Mouse (Mus musculus): ENCODE measurements around the gene Tnfsf15. TPM values are rescaled to one million over a fixed set of nuclear protein-coding genes. Genes with fewer than 3 reads are reported as not detected.

Gene Tnfsf15
- polyA plus RNA-seq (2015; fragmentation: Nextera tagmentation; extraction: Ambion mirVana) = 0.05 TPM in 2 replicates

DNA sequence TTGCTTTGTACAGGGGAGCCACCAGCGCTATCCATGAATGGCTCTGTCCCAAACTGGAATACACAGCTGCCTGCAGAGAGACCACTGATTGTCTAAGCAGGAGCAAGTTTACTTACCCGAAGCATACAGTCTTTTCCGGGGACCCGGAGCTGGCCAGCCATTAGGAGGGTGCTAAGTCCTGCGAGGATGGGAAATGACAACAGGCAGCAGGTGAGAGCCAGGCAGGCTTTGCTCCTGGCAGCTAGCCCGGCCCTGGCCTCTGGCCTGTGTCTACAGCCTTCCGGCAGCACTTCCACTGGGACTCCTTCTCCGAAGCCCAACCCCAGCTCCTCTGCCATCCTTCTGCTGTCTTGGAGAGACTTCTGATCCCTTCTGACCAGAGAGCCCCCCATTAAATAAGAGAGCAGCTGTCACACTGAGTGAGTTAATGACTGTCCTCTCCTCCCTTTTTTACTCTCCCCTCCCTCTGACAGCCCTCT lies at the start of gene Tnfsf15:
TSS of gene Tnfsf15 (minus strand) at position 421 of the 479 bp plus-strand sequence.
- Histone ChIP-seq H3K9ac (ENCODE audit: low read length) (no peak within 1 kb of the TSS), H3K27me3 (ENCODE audit: control insufficient read depth, insufficient read depth, low read length) (peaks cover 12% of the 10 kb centered on the region), H3K36me3 (ENCODE audit: control insufficient read depth, insufficient read depth) (no peaks in the 10 kb centered on the region), H3K27ac (ENCODE audit: low read length) (peak within 1 kb of the TSS; percentile 14; the same call in 1 of the 2 replicates), H3K4me1 (ENCODE audit: control insufficient read depth, insufficient read depth, low read length) (peaks cover 8% of the 10 kb centered on the region), H3K9me3 (replicated peaks; ENCODE audit: control insufficient read depth, low read length) (no peaks in the 10 kb centered on the region), H3K4me3 (ENCODE audit: low read length) (no peak within 1 kb of the TSS; the same call in 1 of the 2 replicates), H3K4me2 (ENCODE audit: low read depth, low read length) (peak within 1 kb of the TSS; percentile 42)
- 21% methylated on average over 8 of the region's 8 CpGs for WGBS
- peak; percentile 70 for ATAC-seq (replicated peaks; ENCODE audit: extremely low read depth, insufficient read depth, low FRiP score)

DNA sequence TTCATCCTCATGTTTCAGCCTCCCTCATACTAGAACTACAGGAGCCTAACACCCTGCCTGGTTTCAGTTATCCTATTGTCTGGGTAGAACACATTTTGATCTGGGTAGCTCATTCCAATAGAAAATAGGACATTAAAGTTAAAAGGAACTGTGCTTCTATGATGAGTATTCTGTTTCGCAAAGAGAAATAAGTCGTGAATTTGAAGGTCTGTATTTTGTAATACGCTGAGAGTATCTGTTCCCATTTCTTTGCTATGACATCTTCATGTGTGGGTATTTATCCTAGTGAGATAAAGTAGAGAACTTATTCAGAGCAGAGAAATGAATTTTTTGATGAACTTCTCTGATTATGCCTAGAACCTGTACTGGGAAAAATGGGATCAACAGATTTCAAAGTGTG lies 47.4 kb upstream of the Tnfsf15 start:
- Histone ChIP-seq H3K4me3 (ENCODE audit: low read length) (no peak overlapping the region), H3K4me1 (ENCODE audit: control insufficient read depth, insufficient read depth, low read length) (no peaks in the 10 kb centered on the region), H3K9ac (ENCODE audit: low read length) (no peak overlapping the region), H3K27ac (ENCODE audit: low read length) (no peak overlapping the region), H3K36me3 (ENCODE audit: control insufficient read depth, insufficient read depth) (no peaks in the 10 kb centered on the region), H3K4me2 (ENCODE audit: low read depth, low read length) (no peak overlapping the region), H3K9me3 (replicated peaks; ENCODE audit: control insufficient read depth, low read length) (no peaks in the 10 kb centered on the region), H3K27me3 (ENCODE audit: control insufficient read depth, insufficient read depth, low read length) (no peaks in the 10 kb centered on the region)
- ATAC-seq (replicated peaks; ENCODE audit: extremely low read depth, insufficient read depth, low FRiP score) = no peak
- WGBS = 89% methylated on average over 3 of the region's 3 CpGs

DNA sequence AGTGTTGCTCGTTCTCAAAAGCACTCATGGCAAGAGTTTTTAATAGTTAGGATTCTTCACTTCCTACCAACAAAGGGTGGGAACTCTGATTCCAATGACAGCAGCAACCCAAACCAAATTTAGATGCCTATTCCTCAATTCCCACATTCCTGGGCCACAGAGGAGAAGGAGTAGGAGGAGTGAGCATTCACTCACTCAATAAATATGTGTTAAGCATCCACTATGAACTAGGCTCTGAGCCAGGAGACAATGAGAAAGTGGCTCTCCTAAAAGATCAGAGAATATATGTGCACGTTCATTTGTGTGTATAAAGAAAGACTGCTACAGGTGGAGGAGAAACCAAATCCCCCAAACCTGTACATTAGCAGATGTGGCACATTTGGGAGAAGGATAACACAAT lies 40.6 kb upstream of the Tnfsf15 start:
- 34% methylated on average over 2 of the region's 2 CpGs for WGBS
- ATAC-seq (replicated peaks; ENCODE audit: extremely low read depth, insufficient read depth, low FRiP score) = no peak
- no peak overlapping the region for H3K4me2 ChIP-seq (ENCODE audit: low read depth, low read length)
- H3K4me3 ChIP-seq (ENCODE audit: low read length) = no peak overlapping the region
- H3K27me3 ChIP-seq (ENCODE audit: control insufficient read depth, insufficient read depth, low read length) = no peaks in the 10 kb centered on the region
- no peaks in the 10 kb centered on the region for H3K9me3 ChIP-seq (replicated peaks; ENCODE audit: control insufficient read depth, low read length)
- H3K9ac ChIP-seq (ENCODE audit: low read length) = no peak overlapping the region
- no peak overlapping the region for H3K27ac ChIP-seq (ENCODE audit: low read length)
- no peaks in the 10 kb centered on the region for H3K36me3 ChIP-seq (ENCODE audit: control insufficient read depth, insufficient read depth)
- no peaks in the 10 kb centered on the region for H3K4me1 ChIP-seq (ENCODE audit: control insufficient read depth, insufficient read depth, low read length)

DNA sequence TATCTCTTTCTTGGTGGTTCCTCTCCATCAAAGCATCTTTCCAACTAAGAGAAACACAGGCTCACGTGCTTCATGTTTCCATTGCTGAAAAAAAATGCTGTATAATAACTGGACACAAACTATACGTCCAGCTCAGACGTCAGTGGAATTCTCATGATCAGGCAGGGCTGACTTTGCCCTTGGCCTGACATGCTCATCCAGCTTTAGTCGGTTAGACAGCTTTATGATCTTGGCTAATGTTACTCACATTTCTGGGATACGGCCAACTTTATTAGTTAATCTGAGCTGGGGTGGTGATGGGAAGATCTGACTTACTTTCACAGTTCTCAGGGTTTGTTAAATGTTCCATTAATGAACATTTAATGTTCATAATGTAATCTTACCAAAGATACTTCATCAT lies 38.9 kb upstream of the Tnfsf15 start:
- no peak for ATAC-seq (replicated peaks; ENCODE audit: extremely low read depth, insufficient read depth, low FRiP score)
- Histone ChIP-seq H3K27me3 (ENCODE audit: control insufficient read depth, insufficient read depth, low read length) (no peaks in the 10 kb centered on the region), H3K4me1 (ENCODE audit: control insufficient read depth, insufficient read depth, low read length) (no peaks in the 10 kb centered on the region), H3K4me3 (ENCODE audit: low read length) (no peak overlapping the region), H3K4me2 (ENCODE audit: low read depth, low read length) (no peak overlapping the region), H3K9ac (ENCODE audit: low read length) (no peak overlapping the region), H3K36me3 (ENCODE audit: control insufficient read depth, insufficient read depth) (no peaks in the 10 kb centered on the region), H3K9me3 (replicated peaks; ENCODE audit: control insufficient read depth, low read length) (no peaks in the 10 kb centered on the region), H3K27ac (ENCODE audit: low read length) (no peak overlapping the region)
- WGBS = 71% methylated on average over 5 of the region's 5 CpGs

DNA sequence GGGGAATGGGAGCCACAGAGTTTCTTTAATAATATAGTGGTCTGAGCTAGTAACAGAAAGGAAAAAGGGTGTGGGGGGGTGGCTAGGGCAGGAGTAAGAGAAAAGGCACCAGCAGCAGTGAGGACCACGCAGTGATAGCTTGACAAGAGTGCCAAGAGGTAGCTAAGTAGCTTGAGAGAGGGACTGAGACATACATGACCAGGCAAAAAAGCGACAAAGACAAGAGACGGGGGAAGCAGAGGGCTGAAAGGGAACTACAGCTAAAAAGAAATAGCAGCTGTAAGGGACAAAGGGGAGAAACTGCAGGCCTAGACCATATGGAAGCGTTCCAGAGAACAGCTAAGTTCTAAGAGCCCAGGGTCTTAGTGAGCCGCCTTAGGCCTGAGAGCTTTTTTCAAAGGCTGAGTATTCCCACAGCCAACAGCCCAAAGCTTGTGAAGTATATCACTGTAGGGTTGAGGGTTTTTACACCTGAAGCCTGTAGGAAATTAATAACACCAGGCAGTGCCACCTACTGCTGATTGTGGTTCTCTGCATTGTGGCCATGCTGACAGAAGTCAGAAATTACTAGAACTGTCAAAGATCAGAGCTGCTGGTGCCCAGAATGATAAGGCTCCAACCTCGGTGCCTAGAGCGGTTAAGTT lies 38.2 kb upstream of the Tnfsf15 start:
- H3K9ac ChIP-seq (ENCODE audit: low read length) = no peak overlapping the region
- H3K4me3 ChIP-seq (ENCODE audit: low read length) = no peak overlapping the region
- 71% methylated on average over 7 of the region's 7 CpGs for WGBS
- H3K4me1 ChIP-seq (ENCODE audit: control insufficient read depth, insufficient read depth, low read length) = no peaks in the 10 kb centered on the region
- H3K27me3 ChIP-seq (ENCODE audit: control insufficient read depth, insufficient read depth, low read length) = no peaks in the 10 kb centered on the region
- H3K9me3 ChIP-seq (replicated peaks; ENCODE audit: control insufficient read depth, low read length) = no peaks in the 10 kb centered on the region
- no peak for ATAC-seq (replicated peaks; ENCODE audit: extremely low read depth, insufficient read depth, low FRiP score)
- H3K27ac ChIP-seq (ENCODE audit: low read length) = no peak overlapping the region
- H3K4me2 ChIP-seq (ENCODE audit: low read depth, low read length) = no peak overlapping the region
- H3K36me3 ChIP-seq (ENCODE audit: control insufficient read depth, insufficient read depth) = no peaks in the 10 kb centered on the region

DNA sequence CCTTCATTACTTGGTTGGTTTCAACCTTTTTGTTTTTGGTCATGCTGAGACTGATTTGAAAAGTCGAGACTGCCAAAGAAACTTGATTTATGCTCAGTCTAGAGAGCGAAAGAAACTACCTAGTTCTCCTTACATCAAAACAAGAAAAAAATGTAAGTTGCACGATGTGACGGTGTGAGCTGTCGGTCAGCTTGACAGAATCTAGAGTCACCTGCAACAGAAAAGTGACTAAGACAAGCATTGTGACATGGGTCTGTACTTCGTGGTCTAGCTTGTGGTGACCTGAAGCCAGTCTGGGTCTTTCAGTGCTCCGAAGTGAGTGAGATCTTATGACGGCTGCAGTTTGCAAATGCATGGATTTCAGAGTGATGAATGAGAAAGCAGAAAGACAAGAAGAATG lies 32.3 kb upstream of the Tnfsf15 start:
- no peak overlapping the region for H3K9ac ChIP-seq (ENCODE audit: low read length)
- 73% methylated on average over 8 of the region's 8 CpGs for WGBS
- H3K27ac ChIP-seq (ENCODE audit: low read length) = no peak overlapping the region
- no peak overlapping the region for H3K4me2 ChIP-seq (ENCODE audit: low read depth, low read length)
- no peaks in the 10 kb centered on the region for H3K36me3 ChIP-seq (ENCODE audit: control insufficient read depth, insufficient read depth)
- no peaks in the 10 kb centered on the region for H3K4me1 ChIP-seq (ENCODE audit: control insufficient read depth, insufficient read depth, low read length)
- no peaks in the 10 kb centered on the region; the same call in 1 of the 2 replicates for H3K27me3 ChIP-seq (ENCODE audit: control insufficient read depth, insufficient read depth, low read length)
- ATAC-seq (replicated peaks; ENCODE audit: extremely low read depth, insufficient read depth, low FRiP score) = no peak
- H3K9me3 ChIP-seq (replicated peaks; ENCODE audit: control insufficient read depth, low read length) = no peaks in the 10 kb centered on the region
- no peak overlapping the region for H3K4me3 ChIP-seq (ENCODE audit: low read length)

DNA sequence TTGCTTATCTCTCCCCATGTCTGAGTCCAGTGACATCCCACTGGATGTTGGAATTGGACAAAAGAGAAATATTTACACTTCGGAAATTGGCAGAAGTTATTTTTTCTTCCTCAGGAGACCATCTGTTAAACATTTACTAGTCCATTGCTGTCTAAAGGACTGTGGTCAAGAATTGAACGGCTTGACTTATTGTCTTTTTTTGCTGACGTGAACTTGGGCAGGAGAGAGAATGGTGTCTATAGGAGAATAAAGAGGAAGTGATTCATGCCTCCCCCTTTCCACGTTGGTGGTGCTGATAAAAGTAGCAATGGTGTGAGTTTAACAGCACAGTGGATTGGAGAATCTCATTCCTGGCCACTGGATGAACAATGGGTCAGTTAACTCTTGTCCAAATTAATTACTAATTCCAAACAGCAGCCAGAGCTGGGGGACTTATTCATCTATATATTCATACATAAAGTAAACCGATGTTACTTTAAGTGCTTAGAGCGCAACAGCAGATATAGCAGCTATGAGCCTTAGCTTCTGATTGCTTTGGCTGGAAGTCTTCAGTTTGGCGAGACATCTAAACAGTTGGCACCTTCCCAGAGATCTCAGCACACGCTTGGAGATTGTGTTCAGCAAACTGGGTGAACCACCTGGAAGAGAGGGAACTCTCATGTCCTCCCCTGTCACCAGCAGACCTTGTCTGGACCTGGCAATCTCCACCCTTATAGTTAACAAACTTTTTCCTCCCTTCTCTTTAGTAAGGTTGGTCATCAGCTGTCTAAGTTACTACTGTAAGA lies 28.6 kb upstream of the Tnfsf15 start:
- Histone ChIP-seq H3K4me3 (ENCODE audit: low read length) (no peak overlapping the region), H3K4me2 (ENCODE audit: low read depth, low read length) (no peak overlapping the region), H3K27ac (ENCODE audit: low read length) (no peak overlapping the region), H3K36me3 (ENCODE audit: control insufficient read depth, insufficient read depth) (no peaks in the 10 kb centered on the region), H3K4me1 (ENCODE audit: control insufficient read depth, insufficient read depth, low read length) (no peaks in the 10 kb centered on the region), H3K9ac (ENCODE audit: low read length) (no peak overlapping the region), H3K9me3 (replicated peaks; ENCODE audit: control insufficient read depth, low read length) (no peaks in the 10 kb centered on the region), H3K27me3 (ENCODE audit: control insufficient read depth, insufficient read depth, low read length) (no peaks in the 10 kb centered on the region; the same call in 1 of the 2 replicates)
- no peak for ATAC-seq (replicated peaks; ENCODE audit: extremely low read depth, insufficient read depth, low FRiP score)
- WGBS = 55% methylated on average over 8 of the region's 8 CpGs

DNA sequence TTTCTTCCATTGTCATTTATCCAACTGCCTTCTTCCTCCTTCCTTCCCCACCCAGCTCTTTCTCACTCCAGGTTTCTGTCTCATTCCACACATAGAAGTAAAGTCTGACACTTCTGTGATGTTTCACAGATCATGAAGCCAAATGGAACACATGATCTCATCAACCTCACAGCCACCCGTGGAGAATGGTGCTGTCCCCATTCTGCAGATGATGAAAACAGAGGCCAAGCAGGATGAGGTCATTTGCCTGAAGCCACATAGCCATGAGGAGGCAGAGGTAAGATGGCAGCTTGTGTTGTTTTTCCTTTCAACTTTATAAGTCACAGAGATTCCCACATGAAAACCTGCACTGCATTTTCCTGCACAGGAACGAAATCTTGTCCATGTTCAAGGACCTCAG lies 27.6 kb upstream of the Tnfsf15 start:
- no peak for ATAC-seq (replicated peaks; ENCODE audit: extremely low read depth, insufficient read depth, low FRiP score)
- Histone ChIP-seq H3K9me3 (replicated peaks; ENCODE audit: control insufficient read depth, low read length) (no peaks in the 10 kb centered on the region), H3K36me3 (ENCODE audit: control insufficient read depth, insufficient read depth) (no peaks in the 10 kb centered on the region), H3K4me3 (ENCODE audit: low read length) (no peak overlapping the region), H3K4me2 (ENCODE audit: low read depth, low read length) (no peak overlapping the region), H3K27me3 (ENCODE audit: control insufficient read depth, insufficient read depth, low read length) (no peaks in the 10 kb centered on the region; the same call in 1 of the 2 replicates), H3K27ac (ENCODE audit: low read length) (no peak overlapping the region), H3K4me1 (ENCODE audit: control insufficient read depth, insufficient read depth, low read length) (no peaks in the 10 kb centered on the region), H3K9ac (ENCODE audit: low read length) (no peak overlapping the region)
- WGBS = 68% methylated on average over 2 of the region's 2 CpGs

DNA sequence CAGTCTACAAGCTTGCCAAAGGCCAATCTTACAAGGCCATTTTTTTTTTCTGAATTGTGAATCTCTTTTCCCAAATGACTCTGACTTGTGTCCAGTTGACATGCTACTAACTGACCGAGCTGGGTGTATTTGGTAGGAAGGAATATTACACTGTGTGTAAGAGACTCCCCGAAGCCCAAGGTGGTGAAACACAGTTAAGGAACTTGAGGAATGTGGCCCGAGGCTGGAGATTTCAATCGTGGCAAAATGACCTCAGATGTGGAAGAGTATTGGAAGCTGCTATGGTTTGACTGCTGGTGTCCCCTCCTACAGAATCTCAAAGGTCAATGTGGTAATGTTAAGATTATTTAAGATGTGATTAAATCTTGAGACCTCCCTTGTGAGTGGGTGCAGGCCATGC lies 26.4 kb upstream of the Tnfsf15 start:
- H3K9me3 ChIP-seq (replicated peaks; ENCODE audit: control insufficient read depth, low read length) = no peaks in the 10 kb centered on the region
- WGBS = 71% methylated on average over 4 of the region's 4 CpGs
- H3K27me3 ChIP-seq (ENCODE audit: control insufficient read depth, insufficient read depth, low read length) = no peaks in the 10 kb centered on the region; the same call in 1 of the 2 replicates
- no peak overlapping the region for H3K4me3 ChIP-seq (ENCODE audit: low read length)
- H3K4me1 ChIP-seq (ENCODE audit: control insufficient read depth, insufficient read depth, low read length) = no peaks in the 10 kb centered on the region
- ATAC-seq (replicated peaks; ENCODE audit: extremely low read depth, insufficient read depth, low FRiP score) = no peak
- H3K36me3 ChIP-seq (ENCODE audit: control insufficient read depth, insufficient read depth) = no peaks in the 10 kb centered on the region
- no peak overlapping the region for H3K9ac ChIP-seq (ENCODE audit: low read length)
- no peak overlapping the region for H3K4me2 ChIP-seq (ENCODE audit: low read depth, low read length)
- H3K27ac ChIP-seq (ENCODE audit: low read length) = no peak overlapping the region

Data from heart, embryonic 16.5 days (tissue).